Mouse (Mus musculus) liver, embryonic 14.5 days (tissue): ENCODE measurements around the gene Med13l. TPM values are rescaled to one million over a fixed set of nuclear protein-coding genes. Genes with fewer than 3 reads are reported as not detected.

Experiments used
- ATAC-seq: fragments of 200-750 bp; cut with Nextera tagmentation; 2 replicates; pipeline ENCODE4 v1.8.0; 2017; ENCODE audit warnings: moderate number of reproducible peaks, mild to moderate bottlenecking, moderate library complexity; ENCODE audit not compliant: insufficient read depth
- DNase-seq, 3 experiments: peaks; one replicate each; pipeline ENCODE4 v3.0.0-alpha.2; 2012 to 2013; ENCODE audit warnings: low read depth in 3 of 3, low spot score in 3 of 3
- H3K27ac ChIP-seq: fragments of 300-500 bp; sonication (generic); 2 replicates; pipeline ENCODE4 v1.5.1; 2014; ENCODE audit warnings: moderate library complexity, mild to moderate bottlenecking, control low read depth, inconsistent platforms
- H3K27me3 ChIP-seq: fragments of 300-500 bp; sonication (generic); 2 replicates; pipeline ENCODE4 v1.6.1; 2014; ENCODE audit warnings: mild to moderate bottlenecking, low read length, moderate library complexity; ENCODE audit not compliant: control insufficient read depth, insufficient read depth
- H3K36me3 ChIP-seq: fragments of 300-500 bp; sonication (generic); replicated peaks from 2 replicates; pipeline ENCODE4 v1.6.1; 2014; ENCODE audit warnings: low read depth; ENCODE audit not compliant: control insufficient read depth, insufficient read depth
- H3K4me1 ChIP-seq, 2 experiments: fragments of 200-500 bp in 1 of 2; fragments of 300-500 bp in 1 of 2; sonication (generic) in 1 of 2; replicated peaks; 2 replicates each; pipeline ENCODE4 v1.6.1; 2012 to 2014; ENCODE audit warnings: antibody characterized with exemption in 1 of 2, inconsistent platforms in 1 of 2, low read length in 1 of 2; ENCODE audit not compliant: control insufficient read depth in 2 of 2, insufficient read depth in 2 of 2
- H3K4me2 ChIP-seq: fragments of 300-500 bp; sonication (generic); 2 replicates; pipeline ENCODE4 v1.6.1; 2014; ENCODE audit warnings: low read depth, mild to moderate bottlenecking, control low read depth, moderate library complexity
- H3K4me3 ChIP-seq, 2 experiments: fragments of 200-500 bp in 1 of 2; fragments of 300-500 bp in 1 of 2; sonication (generic) in 1 of 2; 2 replicates each; pipeline ENCODE4 v1.5.1; 2012 to 2014; ENCODE audit warnings: low read depth in 2 of 2, low read length in 2 of 2, mild to moderate bottlenecking in 2 of 2, control low read depth in 1 of 2, inconsistent platforms in 1 of 2, moderate library complexity in 1 of 2; ENCODE audit not compliant: insufficient read depth in 1 of 2
- H3K9ac ChIP-seq: fragments of 300-500 bp; sonication (generic); replicated peaks from 2 replicates; pipeline ENCODE4 v1.6.1; 2014; ENCODE audit warnings: mild to moderate bottlenecking, control low read depth, moderate library complexity
- H3K9me3 ChIP-seq: fragments of 300-500 bp; sonication (generic); 2 replicates; pipeline ENCODE4 v1.6.1; 2016; ENCODE audit warnings: low read length, mixed read lengths; ENCODE audit not compliant: control insufficient read depth
- CTCF ChIP-seq: IDR thresholded peaks from 2 replicates; pipeline ENCODE4 v1.5.1; 2016; ENCODE audit warnings: antibody characterized with exemption, low read depth, control low read depth
- EP300 ChIP-seq: IDR thresholded peaks from 2 replicates; pipeline ENCODE4 v1.6.1; 2016; ENCODE audit warnings: antibody characterized with exemption, low read depth
- WGBS: fragments of 180-500 bp; shearing (Covaris S2); extraction: QIAGEN DNeasy Blood & Tissue Kit; methylation state at CpG from one replicate; pipeline ENCODE4 v1.1.7; 2014; ENCODE audit not compliant: insufficient replicate concordance; 5-methylcytosine and 5-hydroxymethylcytosine counted together
- polyA plus RNA-seq, 2 experiments: library from polyadenylated mRNA; depleted of rRNA in 1 of 2; stranded (reverse) in 1 of 2; unstranded in 1 of 2; fragments of >200 nt; fragmentation: Nextera tagmentation in 1 of 2; extraction: Ambion mirVana in 1 of 2; gene quantifications; 2 replicates each; pipeline versions ENCODE4 v1.2.1 to v1.2.3; 2012 to 2014

Med13l gene
- polyA plus RNA-seq (2012; rRNA removed) (6.4 and 7.1 TPM in 2 replicates), polyA plus RNA-seq (2014; fragmentation: Nextera tagmentation; extraction: Ambion mirVana) (9.9 and 10.7 TPM in 2 replicates)

GRCm38 (mm10) chr5:118560385-118561085 lies at the start of gene Med13l:
Gene Med13l (plus strand): TSS chr5:118560679.
- H3K4me3 ChIP-seq, result peak within 1 kb of the TSS; percentile 81 to 96
- H3K4me1 ChIP-seq, result peaks cover 36 to 43% of the 10 kb centered on the region in 2 experiments
- ATAC-seq, result peak; percentile 75
- peak within 1 kb of the TSS; percentile 97 for H3K9ac ChIP-seq
- peak; percentile 47 to 52 (median 47) for DNase-seq
- peaks cover 4% of the 10 kb centered on the region for H3K27me3 ChIP-seq
- H3K27ac ChIP-seq, result peak within 1 kb of the TSS; percentile 84
- H3K36me3 ChIP-seq, result no peaks in the 10 kb centered on the region
- 1% methylated on average over 50 of the region's 120 CpGs for WGBS
- no peak for TF ChIP-seq CTCF
- no peak for TF ChIP-seq EP300
- peak within 1 kb of the TSS; percentile 94 for H3K4me2 ChIP-seq
- H3K9me3 ChIP-seq, result no peaks in the 10 kb centered on the region

GRCm38 (mm10) chr5:118510969-118511368 lies 49.5 kb upstream of the Med13l start:
- no peak overlapping the region for H3K4me3 ChIP-seq
- no peak for ATAC-seq
- 83% methylated on average over 4 of the region's 4 CpGs for WGBS
- TF ChIP-seq EP300 (no peak), CTCF (no peak)
- H3K36me3 ChIP-seq, result no peaks in the 10 kb centered on the region
- peaks cover 27% of the 10 kb centered on the region for H3K27me3 ChIP-seq
- H3K27ac ChIP-seq, result no peak overlapping the region
- H3K4me1 ChIP-seq, result peaks cover 11 to 12% of the 10 kb centered on the region in 2 experiments
- H3K9ac ChIP-seq, result no peak overlapping the region
- H3K9me3 ChIP-seq, result no peaks in the 10 kb centered on the region
- DNase-seq, result no peak
- no peak overlapping the region for H3K4me2 ChIP-seq

GRCm38 (mm10) chr5:118513005-118513404 lies 47.5 kb upstream of the Med13l start:
- Histone ChIP-seq H3K4me2 (peak overlapping the region; percentile 65), H3K27me3 (peaks cover 33% of the 10 kb centered on the region), H3K9me3 (no peaks in the 10 kb centered on the region), H3K4me3 (no peak overlapping the region), H3K36me3 (no peaks in the 10 kb centered on the region), H3K9ac (no peak overlapping the region), H3K27ac (no peak overlapping the region), H3K4me1 (peaks cover 11 to 12% of the 10 kb centered on the region in 2 experiments)
- ATAC-seq, result no peak
- TF ChIP-seq CTCF (no peak), EP300 (no peak)
- DNase-seq, result no peak
- WGBS, result 78% methylated on average over 1 of the region's 1 CpGs

- ATAC-seq (no peak), DNase-seq (no peak)
- TF ChIP-seq EP300 (no peak), CTCF (no peak)
- Histone ChIP-seq H3K36me3 (no peaks in the 10 kb centered on the region), H3K27me3 (peaks cover 33% of the 10 kb centered on the region), H3K9ac (peak overlapping the region; percentile 45), H3K4me3 (peak overlapping the region; percentile 35 to 55), H3K4me1 (peaks cover 11 to 12% of the 10 kb centered on the region in 2 experiments), H3K4me2 (peak overlapping the region; percentile 65), H3K27ac (no peak overlapping the region), H3K9me3 (no peaks in the 10 kb centered on the region)
- WGBS, result 1% methylated on average over 43 of the region's 43 CpGs
Measured at GRCm38 (mm10) chr5:118513629-118514526, 46.6 kb upstream of the Med13l start.

GRCm38 (mm10) chr5:118514527-118514831 lies 46.0 kb upstream of the Med13l start:
- TF ChIP-seq CTCF (no peak), EP300 (no peak)
- no peak for DNase-seq
- WGBS, result 20% methylated on average over 9 of the region's 9 CpGs
- peak overlapping the region; percentile 35 to 55; a peak in 3 of 4 replicates for H3K4me3 ChIP-seq
- peaks cover 33% of the 10 kb centered on the region for H3K27me3 ChIP-seq
- no peaks in the 10 kb centered on the region for H3K36me3 ChIP-seq
- ATAC-seq, result no peak
- no peaks in the 10 kb centered on the region for H3K9me3 ChIP-seq
- no peak overlapping the region for H3K27ac ChIP-seq
- H3K4me2 ChIP-seq, result peak overlapping the region; percentile 65
- peaks cover 11 to 12% of the 10 kb centered on the region in 2 experiments for H3K4me1 ChIP-seq
- H3K9ac ChIP-seq, result peak overlapping the region; percentile 45
